Mouse (Mus musculus) limb, embryonic 11.5 days (tissue): ENCODE results near the gene Spin1. TPM values are rescaled to one million over a fixed set of nuclear protein-coding genes. Genes with fewer than 3 reads are reported as not detected.

ENCODE experiments used
- ATAC-seq: fragments of 200-750 bp; cut with Nextera tagmentation; 2 replicates; pipeline ENCODE4 v1.8.0; 2017; ENCODE audit warnings: low read depth; ENCODE audit not compliant: insufficient number of reproducible peaks, low FRiP score, low TSS enrichment
- DNase-seq: peaks from one replicate; pipeline ENCODE4 v3.0.0-alpha.2; 2015; ENCODE audit warnings: low spot score
- H3K27ac ChIP-seq: fragments of 300-500 bp; sonication (generic); replicated peaks from 2 replicates; pipeline ENCODE4 v1.5.1; 2014; ENCODE audit warnings: low read depth, mild to moderate bottlenecking, low read length
- H3K27me3 ChIP-seq: fragments of 300-500 bp; sonication (generic); 2 replicates; pipeline ENCODE4 v1.6.1; 2014; ENCODE audit warnings: mild to moderate bottlenecking, low read length, mixed read lengths; ENCODE audit not compliant: control insufficient read depth, insufficient read depth
- H3K36me3 ChIP-seq: fragments of 300-500 bp; sonication (generic); 2 replicates; pipeline ENCODE4 v1.6.1; 2014; ENCODE audit warnings: mild to moderate bottlenecking, low read length, moderate library complexity, mixed read lengths; ENCODE audit not compliant: control insufficient read depth, insufficient read depth
- H3K4me1 ChIP-seq: fragments of 300-500 bp; sonication (generic); 2 replicates; pipeline ENCODE4 v1.6.1; 2014; ENCODE audit warnings: low read length, mixed read lengths; ENCODE audit not compliant: control insufficient read depth, insufficient read depth
- H3K4me2 ChIP-seq: fragments of 300-500 bp; sonication (generic); 2 replicates; pipeline ENCODE4 v1.6.1; 2014; ENCODE audit warnings: low read depth, mild to moderate bottlenecking, moderate library complexity; ENCODE audit not compliant: severe bottlenecking
- H3K4me3 ChIP-seq: fragments of 300-500 bp; sonication (generic); 2 replicates; pipeline ENCODE4 v1.5.1; 2014; ENCODE audit warnings: low read depth, low read length
- H3K9ac ChIP-seq: fragments of 300-500 bp; sonication (generic); 2 replicates; pipeline ENCODE4 v1.6.1; 2014; ENCODE audit warnings: mild to moderate bottlenecking, low read length
- H3K9me3 ChIP-seq: fragments of 300-500 bp; sonication (generic); 2 replicates; pipeline ENCODE4 v1.6.1; 2016; ENCODE audit warnings: low read length; ENCODE audit not compliant: control insufficient read depth
- WGBS: fragments of 180-500 bp; shearing (Covaris S2); extraction: QIAGEN DNeasy Blood & Tissue Kit; methylation state at CpG from one replicate; pipeline ENCODE4 v1.1.7; 2014; 5-methylcytosine and 5-hydroxymethylcytosine counted together
- polyA plus RNA-seq: library from polyadenylated mRNA; unstranded; fragments of >200 nt; fragmentation: Nextera tagmentation; extraction: Ambion mirVana; gene quantifications from 2 replicates; pipeline ENCODE4 v1.2.1, GENCODE M21; 2014

Gene Spin1
- polyA plus RNA-seq, result 136 and 142 TPM in 2 replicates

GRCm38 (mm10) chr13:51100233-51101015 lies at the start of gene Spin1:
TSS of gene Spin1 (plus strand) at chr13:51100880.
- ATAC-seq (peak; percentile 82), DNase-seq (peak; percentile 86)
- Histone ChIP-seq H3K36me3 (peaks cover 3% of the 10 kb centered on the region; the same call in 1 of the 2 replicates), H3K4me2 (peak within 1 kb of the TSS; percentile 92), H3K27ac (peak within 1 kb of the TSS; percentile 86), H3K9me3 (peaks cover 8% of the 10 kb centered on the region), H3K4me1 (peaks cover 3% of the 10 kb centered on the region; the same call in 1 of the 2 replicates), H3K9ac (peak within 1 kb of the TSS; percentile 98), H3K27me3 (no peaks in the 10 kb centered on the region), H3K4me3 (peak within 1 kb of the TSS; percentile 84)
- under 1% methylated on average over 68 of the region's 85 CpGs for WGBS

- Histone ChIP-seq H3K9ac (no peak overlapping the region), H3K4me1 (no peaks in the 10 kb centered on the region), H3K36me3 (no peaks in the 10 kb centered on the region), H3K27ac (no peak overlapping the region), H3K4me3 (no peak overlapping the region), H3K9me3 (no peaks in the 10 kb centered on the region), H3K4me2 (no peak overlapping the region), H3K27me3 (no peaks in the 10 kb centered on the region)
- ATAC-seq, result no peak
- DNase-seq, result no peak
- 79% methylated on average over 4 of the region's 4 CpGs for WGBS
These were observed 49.7 kb upstream of the Spin1 start for GRCm38 (mm10) chr13:51051016-51051415.

GRCm38 (mm10) chr13:51052408-51052807 lies 48.3 kb upstream of the Spin1 start:
- H3K27me3 ChIP-seq, result no peaks in the 10 kb centered on the region
- no peak for ATAC-seq
- no peaks in the 10 kb centered on the region for H3K4me1 ChIP-seq
- no peak overlapping the region for H3K9ac ChIP-seq
- H3K27ac ChIP-seq, result no peak overlapping the region
- no peak overlapping the region for H3K4me2 ChIP-seq
- no peaks in the 10 kb centered on the region for H3K36me3 ChIP-seq
- H3K4me3 ChIP-seq, result no peak overlapping the region
- no peak for DNase-seq
- WGBS, result 73% methylated on average over 3 of the region's 3 CpGs
- no peaks in the 10 kb centered on the region for H3K9me3 ChIP-seq

- no peaks in the 10 kb centered on the region for H3K9me3 ChIP-seq
- no peak overlapping the region for H3K27ac ChIP-seq
- no peaks in the 10 kb centered on the region for H3K36me3 ChIP-seq
- H3K4me2 ChIP-seq, result no peak overlapping the region
- no peak for ATAC-seq
- no peak overlapping the region for H3K9ac ChIP-seq
- 84% methylated on average over 6 of the region's 6 CpGs for whole genome bisulfite sequencing
- H3K4me1 ChIP-seq, result no peaks in the 10 kb centered on the region
- no peaks in the 10 kb centered on the region for H3K27me3 ChIP-seq
- no peak overlapping the region for H3K4me3 ChIP-seq
- no peak for DNase-seq
These were observed 37.7 kb upstream of the Spin1 start for GRCm38 (mm10) chr13:51063024-51063423.

- WGBS, result 83% methylated on average over 1 of the region's 1 CpGs
These were observed 37.0 kb upstream of the Spin1 start for GRCm38 (mm10) chr13:51063721-51064120.

GRCm38 (mm10) chr13:51064429-51064828 lies 36.3 kb upstream of the Spin1 start:
- Histone ChIP-seq H3K4me1 (no peaks in the 10 kb centered on the region), H3K4me2 (no peak overlapping the region), H3K27ac (no peak overlapping the region), H3K9ac (no peak overlapping the region), H3K4me3 (no peak overlapping the region), H3K9me3 (no peaks in the 10 kb centered on the region), H3K27me3 (no peaks in the 10 kb centered on the region), H3K36me3 (no peaks in the 10 kb centered on the region)
- 80% methylated on average over 3 of the region's 3 CpGs for WGBS
- ATAC-seq (no peak), DNase-seq (no peak)

More at GRCm38 (mm10) chr13:51063721-51064120, 37.0 kb upstream of the Spin1 start:
- Histone ChIP-seq H3K9ac (no peak overlapping the region), H3K4me3 (no peak overlapping the region), H3K27ac (no peak overlapping the region), H3K9me3 (no peaks in the 10 kb centered on the region), H3K27me3 (no peaks in the 10 kb centered on the region), H3K36me3 (no peaks in the 10 kb centered on the region), H3K4me2 (no peak overlapping the region), H3K4me1 (no peaks in the 10 kb centered on the region)
- DNase-seq (no peak), ATAC-seq (no peak)

GRCm38 (mm10) chr13:51071063-51071680 lies 29.5 kb upstream of the Spin1 start:
- no peak for DNase-seq
- H3K4me2 ChIP-seq, result no peak overlapping the region
- H3K9ac ChIP-seq, result no peak overlapping the region
- no peaks in the 10 kb centered on the region for H3K36me3 ChIP-seq
- 73% methylated on average over 11 of the region's 11 CpGs for WGBS
- no peaks in the 10 kb centered on the region for H3K9me3 ChIP-seq
- no peaks in the 10 kb centered on the region for H3K27me3 ChIP-seq
- H3K27ac ChIP-seq, result no peak overlapping the region
- no peaks in the 10 kb centered on the region for H3K4me1 ChIP-seq
- no peak for ATAC-seq
- H3K4me3 ChIP-seq, result no peak overlapping the region

- DNase-seq (no peak), ATAC-seq (no peak)
- Histone ChIP-seq H3K27me3 (no peaks in the 10 kb centered on the region), H3K4me3 (no peak overlapping the region), H3K36me3 (no peaks in the 10 kb centered on the region), H3K27ac (no peak overlapping the region), H3K9me3 (no peaks in the 10 kb centered on the region), H3K4me2 (no peak overlapping the region), H3K9ac (no peak overlapping the region), H3K4me1 (no peaks in the 10 kb centered on the region)
- WGBS, result 90% methylated on average over 8 of the region's 8 CpGs
These were observed 28.9 kb upstream of the Spin1 start for GRCm38 (mm10) chr13:51071763-51072276.
